Mouse (Mus musculus) layer of hippocampus, adult 6 months (tissue): ENCODE results near the gene Gab2. TPM values are rescaled to one million over a fixed set of nuclear protein-coding genes. Genes with fewer than 3 reads are reported as not detected.

Source experiments
- long read RNA-seq, 2 experiments: library from polyadenylated mRNA; unstranded; transcript quantifications; one replicate each; pipeline ENCODE4 v2.0.0; 2019 to 2020
- polyA plus RNA-seq: library from polyadenylated mRNA; unstranded; fragments of <200 nt; fragmentation: Nextera tagmentation; gene quantifications from 2 replicates; pipeline ENCODE4 v1.2.3, GENCODE M21; 2021

Gab2 gene
- 6.6 and 8.9 TPM in 2 replicates for polyA plus RNA-seq
- long read RNA-seq, experiment 1, full-length matches to known transcripts, result 1 of 8 reads
- long read RNA-seq, experiment 1, partial matches to known transcripts, result 1 of 8 reads
- long read RNA-seq, experiment 1, other reads (novel, unspliced or antisense), result 6 of 8 reads
- long read RNA-seq, experiment 2, full-length matches to known transcripts, result 12 of 28 reads
- long read RNA-seq, experiment 2, partial matches to known transcripts, result 5 of 28 reads
- long read RNA-seq, experiment 2, other reads (novel, unspliced or antisense), result 11 of 28 reads

GRCm38 (mm10) chr7:97081242-97081958 is at the start of gene Gab2:
Gene Gab2 (plus strand): TSS chr7:97081586.

GRCm38 (mm10) chr7:97331726-97332666 is 250.6 kb downstream of the Gab2 start, which contains the start of the genes Usp35 and Kctd21:
Gene Usp35 (minus strand): TSS chr7:97332020.
Gene Kctd21 (plus strand): TSS chr7:97332327.

Other genes with a start within 250 kb of the Gab2 start
- 9.3 and 10.0 TPM in 2 replicates for gene Nars2, start 130.1 kb upstream of the Gab2 start, polyA plus RNA-seq